Mouse (Mus musculus) CH12.LX (cell line): Measurements from ENCODE around the gene Pla1a.

ENCODE experiments used
- BHLHE40 ChIP-seq: IDR thresholded peaks from 2 replicates; pipeline ENCODE4 v1.6.1; 2011; ENCODE audit warnings: mild to moderate bottlenecking, low read depth, low read length, improper control_type of control experiment
- CTCF ChIP-seq, 2 experiments: IDR thresholded peaks in 1 of 2; conservative IDR thresholded peaks in 1 of 2; 2 replicates each; pipeline ENCODE4 v1.5.1; 2011 to 2012; ENCODE audit warnings: low read depth in 2 of 2, low read length in 2 of 2, improper control_type of control experiment in 1 of 2, inconsistent platforms in 1 of 2, mild to moderate bottlenecking in 1 of 2, moderate library complexity in 1 of 2
- E2F4 ChIP-seq: IDR thresholded peaks from 2 replicates; pipeline ENCODE4 v1.6.1; 2011; ENCODE audit warnings: low read depth, low read length, improper control_type of control experiment; ENCODE audit not compliant: insufficient replicate concordance
- EP300 ChIP-seq: IDR thresholded peaks from 2 replicates; pipeline ENCODE4 v1.6.1; 2011; ENCODE audit warnings: low read length, improper control_type of control experiment
- ETS1 ChIP-seq: conservative IDR thresholded peaks from 2 replicates; pipeline ENCODE4 v1.6.1; 2012; ENCODE audit warnings: low read depth, mild to moderate bottlenecking, inconsistent platforms, low read length, improper control_type of control experiment, moderate library complexity
- MEF2A ChIP-seq: IDR thresholded peaks from 2 replicates; pipeline ENCODE4 v1.6.1; 2014; ENCODE audit warnings: low read depth, mild to moderate bottlenecking, inconsistent platforms, low read length, improper control_type of control experiment, borderline replicate concordance
- MXI1 ChIP-seq: IDR thresholded peaks from 2 replicates; pipeline ENCODE4 v1.6.1; 2011; ENCODE audit warnings: mild to moderate bottlenecking, low read depth, low read length, improper control_type of control experiment
- NRF1 ChIP-seq: IDR thresholded peaks from 2 replicates; pipeline ENCODE4 v1.6.1; 2014; ENCODE audit warnings: low read depth, mild to moderate bottlenecking, inconsistent platforms, low read length, improper control_type of control experiment, moderate library complexity
- POLR2A ChIP-seq: IDR thresholded peaks from 2 replicates; pipeline ENCODE4 v1.6.1; 2011; ENCODE audit warnings: low read depth, mild to moderate bottlenecking, improper control_type of control experiment, low read length
- POLR2AphosphoS2 ChIP-seq: IDR thresholded peaks from 2 replicates; pipeline ENCODE4 v1.6.1; 2011; ENCODE audit warnings: low read depth, low read length, improper control_type of control experiment
- RCOR1 ChIP-seq: conservative IDR thresholded peaks from 2 replicates; pipeline ENCODE4 v1.6.1; 2012; ENCODE audit warnings: low read depth, mild to moderate bottlenecking, inconsistent platforms, low read length, improper control_type of control experiment
- SMC3 ChIP-seq: IDR thresholded peaks from 2 replicates; pipeline ENCODE4 v1.6.1; 2011; ENCODE audit warnings: low read depth, low read length, improper control_type of control experiment
- USF1 ChIP-seq: IDR thresholded peaks from 2 replicates; pipeline ENCODE4 v1.6.1; 2014; ENCODE audit warnings: low read depth, mild to moderate bottlenecking, inconsistent platforms, low read length, improper control_type of control experiment
- ZC3H11A ChIP-seq: IDR thresholded peaks from 2 replicates; pipeline ENCODE4 v1.6.1; 2012; ENCODE audit warnings: low read depth, mild to moderate bottlenecking, inconsistent platforms, low read length, improper control_type of control experiment

GRCm38 (mm10) chr16:38353642-38354041 is 79.3 kb downstream of the Pla1a start:
- TF ChIP-seq POLR2A (no peak; the same call in 1 of the 2 replicates), CTCF (conservative IDR thresholded peaks at IDR 0.05 in 1 of 2, IDR thresholded peaks at IDR 0.05 in 1 of 2; ENCODE audit: low read depth in 2 of 2, low read length in 2 of 2) (no peak), RCOR1 (no peak), USF1 (no peak), SMC3 (no peak), ZC3H11A (no peak), BHLHE40 (no peak), ETS1 (no peak), E2F4 (no peak), EP300 (no peak), NRF1 (no peak), MXI1 (no peak), POLR2AphosphoS2 (no peak), MEF2A (no peak)
